Mouse (Mus musculus) cerebral cortex, adult 2 months (tissue): Measurements from ENCODE around the gene Vmn2r121.

Experiments
- WGBS: fragments of 180-500 bp; shearing (Covaris S2); methylation state at CpG from one replicate; pipeline ENCODE4 v1.1.7; 2018; 5-methylcytosine and 5-hydroxymethylcytosine counted together

The Vmn2r121 gene

GRCm38 (mm10) chrX:124135852-124136251, at the start of gene Vmn2r121:
Vmn2r121 (minus strand) TSS chrX:124135952.
- 64% methylated on average over 5 of the region's 5 CpGs for WGBS
